Mouse (Mus musculus): ENCODE results near the gene Cd164. TPM values are rescaled to one million over a fixed set of nuclear protein-coding genes. Genes with fewer than 3 reads are reported as not detected.

Gene Cd164
- polyA plus RNA-seq, 1 experiment from 2014 or later = 44.7 TPM

GRCm38 (mm10) chr10:41571065-41571464, 51.9 kb downstream of the Cd164 start:
- no peak overlapping the region for H3K27ac ChIP-seq (ENCODE audit: low read length)
- no peak overlapping the region for H3K4me3 ChIP-seq (ENCODE audit: low read depth, low read length)
- no peaks in the 10 kb centered on the region for H3K9me3 ChIP-seq (replicated peaks; ENCODE audit: control insufficient read depth, low read length, poor library complexity, severe bottlenecking)
- no peak for ATAC-seq
- H3K4me1 ChIP-seq (ENCODE audit: control insufficient read depth, insufficient read depth, low read length) = no peaks in the 10 kb centered on the region
- no peak overlapping the region for H3K9ac ChIP-seq (ENCODE audit: low read depth, low read length)
- no peak overlapping the region for H3K4me2 ChIP-seq (ENCODE audit: low read length)
- WGBS = 86% methylated on average over 4 of the region's 4 CpGs
- no peaks in the 10 kb centered on the region for H3K27me3 ChIP-seq (ENCODE audit: control insufficient read depth, insufficient read depth, low read depth, low read length)
- no peaks in the 10 kb centered on the region for H3K36me3 ChIP-seq (ENCODE audit: control insufficient read depth, insufficient read depth, low read length)

- WGBS = 88% methylated on average over 4 of the region's 4 CpGs
- no peak for ATAC-seq
- H3K4me2 ChIP-seq (ENCODE audit: low read length) = no peak overlapping the region
- H3K4me3 ChIP-seq (ENCODE audit: low read depth, low read length) = no peak overlapping the region
- no peaks in the 10 kb centered on the region for H3K36me3 ChIP-seq (ENCODE audit: control insufficient read depth, insufficient read depth, low read length)
- no peaks in the 10 kb centered on the region for H3K4me1 ChIP-seq (ENCODE audit: control insufficient read depth, insufficient read depth, low read length)
- no peak overlapping the region for H3K27ac ChIP-seq (ENCODE audit: low read length)
- H3K9ac ChIP-seq (ENCODE audit: low read depth, low read length) = no peak overlapping the region
- no peaks in the 10 kb centered on the region for H3K9me3 ChIP-seq (replicated peaks; ENCODE audit: control insufficient read depth, low read length, poor library complexity, severe bottlenecking)
- no peaks in the 10 kb centered on the region for H3K27me3 ChIP-seq (ENCODE audit: control insufficient read depth, insufficient read depth, low read depth, low read length)
Observed at GRCm38 (mm10) chr10:41572274-41572673, 53.1 kb downstream of the Cd164 start.

GRCm38 (mm10) chr10:41573190-41573589, 54.0 kb downstream of the Cd164 start:
- WGBS = 28% methylated on average over 6 of the region's 6 CpGs
- Histone ChIP-seq H3K9me3 (replicated peaks; ENCODE audit: control insufficient read depth, low read length, poor library complexity, severe bottlenecking) (no peaks in the 10 kb centered on the region), H3K27me3 (ENCODE audit: control insufficient read depth, insufficient read depth, low read depth, low read length) (no peaks in the 10 kb centered on the region), H3K36me3 (ENCODE audit: control insufficient read depth, insufficient read depth, low read length) (no peaks in the 10 kb centered on the region), H3K4me3 (ENCODE audit: low read depth, low read length) (no peak overlapping the region), H3K4me1 (ENCODE audit: control insufficient read depth, insufficient read depth, low read length) (no peaks in the 10 kb centered on the region), H3K9ac (ENCODE audit: low read depth, low read length) (no peak overlapping the region), H3K4me2 (ENCODE audit: low read length) (no peak overlapping the region), H3K27ac (ENCODE audit: low read length) (no peak overlapping the region)
- ATAC-seq = no peak

GRCm38 (mm10) chr10:41575451-41576327, 56.5 kb downstream of the Cd164 start:
- no peaks in the 10 kb centered on the region for H3K9me3 ChIP-seq (replicated peaks; ENCODE audit: control insufficient read depth, low read length, poor library complexity, severe bottlenecking)
- no peak for ATAC-seq
- WGBS = 75% methylated on average over 8 of the region's 8 CpGs

GRCm38 (mm10) chr10:41576328-41576833, 57.2 kb downstream of the Cd164 start:
- no peaks in the 10 kb centered on the region for H3K36me3 ChIP-seq (ENCODE audit: control insufficient read depth, insufficient read depth, low read length)
- H3K4me3 ChIP-seq (ENCODE audit: low read depth, low read length) = no peak overlapping the region
- H3K9ac ChIP-seq (ENCODE audit: low read depth, low read length) = no peak overlapping the region
- no peak overlapping the region for H3K27ac ChIP-seq (ENCODE audit: low read length)
- H3K4me1 ChIP-seq (ENCODE audit: control insufficient read depth, insufficient read depth, low read length) = no peaks in the 10 kb centered on the region
- no peak for ATAC-seq
- no peaks in the 10 kb centered on the region for H3K9me3 ChIP-seq (replicated peaks; ENCODE audit: control insufficient read depth, low read length, poor library complexity, severe bottlenecking)
- WGBS = 84% methylated on average over 7 of the region's 7 CpGs
- H3K4me2 ChIP-seq (ENCODE audit: low read length) = no peak overlapping the region
- H3K27me3 ChIP-seq (ENCODE audit: control insufficient read depth, insufficient read depth, low read depth, low read length) = no peaks in the 10 kb centered on the region

More at GRCm38 (mm10) chr10:41575451-41576327, 56.5 kb downstream of the Cd164 start:
- Histone ChIP-seq H3K36me3 (ENCODE audit: control insufficient read depth, insufficient read depth, low read length) (no peaks in the 10 kb centered on the region), H3K9ac (ENCODE audit: low read depth, low read length) (no peak overlapping the region), H3K27me3 (ENCODE audit: control insufficient read depth, insufficient read depth, low read depth, low read length) (no peaks in the 10 kb centered on the region), H3K4me2 (ENCODE audit: low read length) (no peak overlapping the region), H3K4me3 (ENCODE audit: low read depth, low read length) (no peak overlapping the region), H3K27ac (ENCODE audit: low read length) (no peak overlapping the region), H3K4me1 (ENCODE audit: control insufficient read depth, insufficient read depth, low read length) (no peaks in the 10 kb centered on the region)

- H3K36me3 ChIP-seq (ENCODE audit: control insufficient read depth, insufficient read depth, low read length) = no peaks in the 10 kb centered on the region
- ATAC-seq = no peak
- H3K27ac ChIP-seq (ENCODE audit: low read length) = no peak overlapping the region
- no peaks in the 10 kb centered on the region for H3K27me3 ChIP-seq (ENCODE audit: control insufficient read depth, insufficient read depth, low read depth, low read length)
- 48% methylated on average over 1 of the region's 1 CpGs for WGBS
- H3K4me1 ChIP-seq (ENCODE audit: control insufficient read depth, insufficient read depth, low read length) = no peaks in the 10 kb centered on the region
- no peak overlapping the region for H3K9ac ChIP-seq (ENCODE audit: low read depth, low read length)
- no peaks in the 10 kb centered on the region for H3K9me3 ChIP-seq (replicated peaks; ENCODE audit: control insufficient read depth, low read length, poor library complexity, severe bottlenecking)
- no peak overlapping the region for H3K4me2 ChIP-seq (ENCODE audit: low read length)
- no peak overlapping the region for H3K4me3 ChIP-seq (ENCODE audit: low read depth, low read length)
Observed at GRCm38 (mm10) chr10:41578541-41578940, 59.3 kb downstream of the Cd164 start.

- no peaks in the 10 kb centered on the region for H3K27me3 ChIP-seq (ENCODE audit: control insufficient read depth, insufficient read depth, low read depth, low read length)
- no peak for ATAC-seq
- no peaks in the 10 kb centered on the region for H3K9me3 ChIP-seq (replicated peaks; ENCODE audit: control insufficient read depth, low read length, poor library complexity, severe bottlenecking)
- no peak overlapping the region for H3K27ac ChIP-seq (ENCODE audit: low read length)
- no peak overlapping the region for H3K4me2 ChIP-seq (ENCODE audit: low read length)
- no peaks in the 10 kb centered on the region for H3K36me3 ChIP-seq (ENCODE audit: control insufficient read depth, insufficient read depth, low read length)
- H3K4me1 ChIP-seq (ENCODE audit: control insufficient read depth, insufficient read depth, low read length) = no peaks in the 10 kb centered on the region
- H3K9ac ChIP-seq (ENCODE audit: low read depth, low read length) = no peak overlapping the region
- WGBS = 87% methylated on average over 4 of the region's 4 CpGs
- no peak overlapping the region for H3K4me3 ChIP-seq (ENCODE audit: low read depth, low read length)
Observed at GRCm38 (mm10) chr10:41580441-41580840, 61.2 kb downstream of the Cd164 start.

Other genes starting within 250 kb of the Cd164 start
- 31.6 and 32.5 TPM in 2 replicates for gene Fig4, start 216.2 kb upstream of the Cd164 start, polyA plus RNA-seq (2015; fragmentation: Nextera tagmentation; extraction: Ambion mirVana)
- 0.16 and 0.28 TPM in 2 replicates for gene Ak9, start 215.4 kb upstream of the Cd164 start, polyA plus RNA-seq (2015; fragmentation: Nextera tagmentation; extraction: Ambion mirVana)
- 19.3 and 20.0 TPM in 2 replicates for gene Zbtb24, start 69.0 kb upstream of the Cd164 start, polyA plus RNA-seq (2015; fragmentation: Nextera tagmentation; extraction: Ambion mirVana)
- 23.2 and 24.6 TPM in 2 replicates for gene Mical1, start 43.1 kb upstream of the Cd164 start, polyA plus RNA-seq (2015; fragmentation: Nextera tagmentation; extraction: Ambion mirVana)
- gene Smpd2, start 29.0 kb upstream of the Cd164 start, polyA plus RNA-seq (2015; fragmentation: Nextera tagmentation; extraction: Ambion mirVana) = 36.5 and 44.1 TPM in 2 replicates
- gene Ppil6, start 29.0 kb upstream of the Cd164 start, polyA plus RNA-seq (2015; fragmentation: Nextera tagmentation; extraction: Ambion mirVana) = 4.0 and 4.1 TPM in 2 replicates
- 0.90 and 0.91 TPM in 2 replicates for gene Ccdc162, start 197.2 kb downstream of the Cd164 start, polyA plus RNA-seq (2015; fragmentation: Nextera tagmentation; extraction: Ambion mirVana)